Mouse (Mus musculus): ENCODE data around the gene Cib1. TPM values are rescaled to one million over a fixed set of nuclear protein-coding genes. Genes with fewer than 3 reads are reported as not detected.

Cib1 gene
- total and polyA plus RNA-seq, 2 experiments from 2014 or later: 22.3 to 30.6 TPM

GRCm38 (mm10) chr7:80246148-80246721, 13.6 kb upstream of the Cib1 start, which contains the start of gene Ttll13:
Gene Ttll13, plus strand, starts transcription at chr7:80246376.
- no peaks in the 10 kb centered on the region for H3K9me3 ChIP-seq (ENCODE audit: low read length)
- peak within 1 kb of the TSS; percentile 77 for H3K27ac ChIP-seq (ENCODE audit: low read depth, low read length)
- H3K27me3 ChIP-seq (ENCODE audit: insufficient read depth, low read length): no peaks in the 10 kb centered on the region
- under 1% methylated on average over 47 of the region's 48 CpGs for WGBS
- H3K36me3 ChIP-seq (ENCODE audit: insufficient read depth, low read length): no peaks in the 10 kb centered on the region
- peak; percentile 99 for DNase-seq (ENCODE audit: low spot score)
- H3K4me1 ChIP-seq (ENCODE audit: insufficient read depth, low read length): no peaks in the 10 kb centered on the region
- peak; percentile 97 for ATAC-seq (ENCODE audit: low FRiP score)
- TF ChIP-seq CTCF (IDR thresholded peaks at IDR 0.05): peak; percentile 72
- H3K4me2 ChIP-seq (ENCODE audit: low read depth, low read length, poor library complexity, severe bottlenecking): peak within 1 kb of the TSS; percentile 50
- H3K9ac ChIP-seq (replicated peaks; ENCODE audit: low read length, poor library complexity, severe bottlenecking): peak within 1 kb of the TSS; percentile 50
- H3K4me3 ChIP-seq (ENCODE audit: low read depth, low read length): peak within 1 kb of the TSS; percentile 51

- peaks cover 5% of the 10 kb centered on the region for H3K36me3 ChIP-seq (ENCODE audit: insufficient read depth, low read length)
- H3K4me3 ChIP-seq (ENCODE audit: low read depth, low read length): no peak overlapping the region
- ATAC-seq (ENCODE audit: low FRiP score) (no peak), DNase-seq (ENCODE audit: low spot score) (no peak)
- no peaks in the 10 kb centered on the region for H3K27me3 ChIP-seq (ENCODE audit: insufficient read depth, low read length)
- no peak overlapping the region for H3K27ac ChIP-seq (ENCODE audit: low read depth, low read length)
- no peaks in the 10 kb centered on the region for H3K4me1 ChIP-seq (ENCODE audit: insufficient read depth, low read length)
- H3K4me2 ChIP-seq (ENCODE audit: low read depth, low read length, poor library complexity, severe bottlenecking): no peak overlapping the region
- H3K9ac ChIP-seq (replicated peaks; ENCODE audit: low read length, poor library complexity, severe bottlenecking): no peak overlapping the region
- TF ChIP-seq CTCF (IDR thresholded peaks at IDR 0.05): no peak
- WGBS: 93% methylated on average over 4 of the region's 4 CpGs
- no peaks in the 10 kb centered on the region for H3K9me3 ChIP-seq (ENCODE audit: low read length)
Measured at GRCm38 (mm10) chr7:80244851-80245250, 12.2 kb upstream of the Cib1 start.

DNA sequence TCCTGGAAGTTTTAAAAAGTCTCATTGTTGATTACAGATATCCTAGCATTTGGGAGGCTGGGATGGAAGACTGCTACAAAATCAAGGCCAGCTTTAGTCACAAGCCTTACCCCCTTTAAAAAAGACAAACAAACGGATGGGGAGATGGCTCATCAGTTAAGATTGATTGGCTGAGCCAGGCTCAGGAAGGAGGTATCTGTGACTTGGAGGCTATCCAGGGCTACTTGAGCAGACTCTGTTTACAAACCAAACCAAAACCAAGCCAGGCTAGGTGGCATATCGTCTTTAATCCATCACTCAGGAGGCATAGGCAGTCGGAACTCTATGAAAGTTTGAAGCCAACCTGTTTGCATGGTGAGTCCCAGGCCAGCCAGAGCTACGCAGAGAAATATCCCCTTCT, 9.0 kb upstream of the Cib1 start:
- H3K9me3 ChIP-seq (ENCODE audit: low read length): no peaks in the 10 kb centered on the region
- no peak for TF ChIP-seq CTCF (IDR thresholded peaks at IDR 0.05)
- no peak overlapping the region for H3K27ac ChIP-seq (ENCODE audit: low read depth, low read length)
- H3K4me3 ChIP-seq (ENCODE audit: low read depth, low read length): no peak overlapping the region
- H3K9ac ChIP-seq (replicated peaks; ENCODE audit: low read length, poor library complexity, severe bottlenecking): no peak overlapping the region
- DNase-seq (ENCODE audit: low spot score): no peak
- no peak overlapping the region for H3K4me2 ChIP-seq (ENCODE audit: low read depth, low read length, poor library complexity, severe bottlenecking)
- WGBS: 87% methylated on average over 4 of the region's 4 CpGs
- H3K27me3 ChIP-seq (ENCODE audit: insufficient read depth, low read length): no peaks in the 10 kb centered on the region
- ATAC-seq (ENCODE audit: low FRiP score): no peak
- peaks cover 19% of the 10 kb centered on the region for H3K36me3 ChIP-seq (ENCODE audit: insufficient read depth, low read length)
- no peaks in the 10 kb centered on the region for H3K4me1 ChIP-seq (ENCODE audit: insufficient read depth, low read length)

- TF ChIP-seq CTCF (IDR thresholded peaks at IDR 0.05): no peak
- Histone ChIP-seq H3K4me3 (ENCODE audit: low read depth, low read length) (no peak overlapping the region), H3K27me3 (ENCODE audit: insufficient read depth, low read length) (no peaks in the 10 kb centered on the region), H3K4me2 (ENCODE audit: low read depth, low read length, poor library complexity, severe bottlenecking) (no peak overlapping the region), H3K27ac (ENCODE audit: low read depth, low read length) (no peak overlapping the region), H3K9ac (replicated peaks; ENCODE audit: low read length, poor library complexity, severe bottlenecking) (no peak overlapping the region), H3K9me3 (ENCODE audit: low read length) (no peaks in the 10 kb centered on the region), H3K4me1 (ENCODE audit: insufficient read depth, low read length) (no peaks in the 10 kb centered on the region), H3K36me3 (ENCODE audit: insufficient read depth, low read length) (peaks cover 19% of the 10 kb centered on the region)
- 91% methylated on average over 10 of the region's 10 CpGs for WGBS
- ATAC-seq (ENCODE audit: low FRiP score) (no peak), DNase-seq (ENCODE audit: low spot score) (no peak)
Measured at GRCm38 (mm10) chr7:80238542-80238941, 5.9 kb upstream of the Cib1 start.

- peaks cover 7% of the 10 kb centered on the region; the same call in 1 of the 2 replicates for H3K36me3 ChIP-seq (ENCODE audit: insufficient read depth, low read length)
Measured at GRCm38 (mm10) chr7:80233799-80234198, 1.2 kb upstream of the Cib1 start.

DNA sequence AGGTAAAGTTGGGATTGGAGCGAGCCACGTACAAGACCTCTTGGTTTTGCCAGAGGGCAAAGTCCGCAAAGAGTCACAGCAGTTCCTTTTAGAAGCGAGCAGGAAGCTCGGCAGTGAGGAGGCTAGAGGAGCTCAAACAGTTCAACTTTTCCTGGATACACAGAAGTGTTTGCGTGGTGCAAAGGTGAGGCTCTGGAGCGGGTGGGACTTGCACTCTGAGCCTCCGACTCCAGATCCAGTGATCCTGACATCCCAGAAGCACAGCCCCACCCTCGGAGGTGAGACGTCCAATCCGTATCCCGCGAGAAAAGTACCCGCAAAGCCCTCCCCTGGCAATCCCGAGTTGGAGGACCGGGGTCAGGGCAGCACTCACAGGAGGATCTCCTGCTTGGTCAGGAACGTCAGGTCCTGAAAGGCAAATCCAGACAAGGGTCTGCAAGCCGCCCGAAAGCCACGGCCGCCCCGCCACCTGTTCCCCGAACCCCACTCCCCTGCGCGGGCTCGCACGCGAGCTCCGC, 583 bp downstream of the Cib1 start:
- Histone ChIP-seq H3K36me3 (ENCODE audit: insufficient read depth, low read length) (0 out of 2 replicates have a peak, but pooled peaks cover 3% of the 10 kb centered on the region), H3K4me2 (ENCODE audit: low read depth, low read length, poor library complexity, severe bottlenecking) (peak overlapping the region; percentile 76), H3K27me3 (ENCODE audit: insufficient read depth, low read length) (no peaks in the 10 kb centered on the region; the same call in 1 of the 2 replicates), H3K9me3 (ENCODE audit: low read length) (no peaks in the 10 kb centered on the region), H3K27ac (ENCODE audit: low read depth, low read length) (no peak overlapping the region), H3K9ac (replicated peaks; ENCODE audit: low read length, poor library complexity, severe bottlenecking) (peak overlapping the region; percentile 60), H3K4me3 (ENCODE audit: low read depth, low read length) (peak overlapping the region; percentile 68), H3K4me1 (ENCODE audit: insufficient read depth, low read length) (no peaks in the 10 kb centered on the region)
- 2% methylated on average over 29 of the region's 29 CpGs for WGBS
- no peak for DNase-seq (ENCODE audit: low spot score)
- no peak for TF ChIP-seq CTCF (IDR thresholded peaks at IDR 0.05)
- peak; percentile 36; the same call in 1 of the 2 replicates for ATAC-seq (ENCODE audit: low FRiP score)

More at GRCm38 (mm10) chr7:80233799-80234198, 1.2 kb upstream of the Cib1 start:
- ATAC-seq (ENCODE audit: low FRiP score) (no peak), DNase-seq (ENCODE audit: low spot score) (no peak)
- no peak for TF ChIP-seq CTCF (IDR thresholded peaks at IDR 0.05)
- Histone ChIP-seq H3K4me3 (ENCODE audit: low read depth, low read length) (peak overlapping the region; percentile 68; the same call in 1 of the 2 replicates), H3K9ac (replicated peaks; ENCODE audit: low read length, poor library complexity, severe bottlenecking) (no peak overlapping the region), H3K9me3 (ENCODE audit: low read length) (no peaks in the 10 kb centered on the region), H3K27ac (ENCODE audit: low read depth, low read length) (no peak overlapping the region), H3K27me3 (ENCODE audit: insufficient read depth, low read length) (no peaks in the 10 kb centered on the region; the same call in 1 of the 2 replicates), H3K4me1 (ENCODE audit: insufficient read depth, low read length) (no peaks in the 10 kb centered on the region), H3K4me2 (ENCODE audit: low read depth, low read length, poor library complexity, severe bottlenecking) (peak overlapping the region; percentile 76)
- WGBS: 57% methylated on average over 9 of the region's 9 CpGs

Measured in midbrain, postnatal 0 days (tissue).